Mouse (Mus musculus): ENCODE data around the gene Retn. TPM values are rescaled to one million over a fixed set of nuclear protein-coding genes. Genes with fewer than 3 reads are reported as not detected.

The Retn gene
- polyA plus RNA-seq, 1 experiment from 2014 or later = not detected

- no peaks in the 10 kb centered on the region for H3K9me3 ChIP-seq
- no peak overlapping the region for H3K9ac ChIP-seq (replicated peaks)
- 85% methylated on average over 2 of the region's 2 CpGs for WGBS
- H3K36me3 ChIP-seq = no peaks in the 10 kb centered on the region
- H3K4me2 ChIP-seq (replicated peaks) = no peak overlapping the region
- H3K27me3 ChIP-seq = no peaks in the 10 kb centered on the region
- ATAC-seq (ENCODE audit: low FRiP score, low read depth) = no peak
- H3K4me1 ChIP-seq = peaks cover 5% of the 10 kb centered on the region; the same call in 1 of the 2 replicates
- no peak overlapping the region for H3K27ac ChIP-seq (replicated peaks)
- no peak overlapping the region for H3K4me3 ChIP-seq
These were observed 14.8 kb downstream of the Retn start for GRCm38 (mm10) chr8:3670388-3670787.

GRCm38 (mm10) chr8:3671980-3672491 is 16.5 kb downstream of the Retn start, which contains the start of gene Fcor:
Gene Fcor (minus strand): TSS chr8:3672362.
- H3K4me2 ChIP-seq (replicated peaks) = peak within 1 kb of the TSS; percentile 63
- peak within 1 kb of the TSS; percentile 51 for H3K4me3 ChIP-seq
- no peaks in the 10 kb centered on the region for H3K27me3 ChIP-seq
- peaks cover 6% of the 10 kb centered on the region; the same call in 1 of the 2 replicates for H3K4me1 ChIP-seq
- peak within 1 kb of the TSS; percentile 63 for H3K27ac ChIP-seq (replicated peaks)
- H3K9ac ChIP-seq (replicated peaks) = peak within 1 kb of the TSS; percentile 66
- under 1% methylated on average over 23 of the region's 23 CpGs for WGBS
- peak; percentile 81 for ATAC-seq (ENCODE audit: low FRiP score, low read depth)
- no peaks in the 10 kb centered on the region for H3K36me3 ChIP-seq
- H3K9me3 ChIP-seq = no peaks in the 10 kb centered on the region

GRCm38 (mm10) chr8:3674671-3675070 is 19.1 kb downstream of the Retn start:
- Histone ChIP-seq H3K9ac (replicated peaks) (no peak overlapping the region), H3K27me3 (no peaks in the 10 kb centered on the region), H3K4me1 (peaks cover 17% of the 10 kb centered on the region), H3K4me3 (no peak overlapping the region), H3K27ac (replicated peaks) (no peak overlapping the region), H3K36me3 (peaks cover 11% of the 10 kb centered on the region), H3K4me2 (replicated peaks) (no peak overlapping the region), H3K9me3 (no peaks in the 10 kb centered on the region)
- WGBS = 51% methylated on average over 3 of the region's 3 CpGs
- ATAC-seq (ENCODE audit: low FRiP score, low read depth) = no peak

GRCm38 (mm10) chr8:3676131-3676992 is 20.8 kb downstream of the Retn start, which contains the start of gene Trappc5:
Gene Trappc5 (plus strand): TSS chr8:3676299.
- H3K9ac ChIP-seq (replicated peaks) = peak within 1 kb of the TSS; percentile 85
- peak; percentile 87 for ATAC-seq (ENCODE audit: low FRiP score, low read depth)
- H3K4me3 ChIP-seq = peak within 1 kb of the TSS; percentile 68
- no peaks in the 10 kb centered on the region for H3K9me3 ChIP-seq
- peaks cover 28% of the 10 kb centered on the region for H3K36me3 ChIP-seq
- H3K4me2 ChIP-seq (replicated peaks) = peak within 1 kb of the TSS; percentile 85
- H3K27me3 ChIP-seq = no peaks in the 10 kb centered on the region
- peak within 1 kb of the TSS; percentile 86 for H3K27ac ChIP-seq (replicated peaks)
- peaks cover 17% of the 10 kb centered on the region for H3K4me1 ChIP-seq
- WGBS = 1% methylated on average over 61 of the region's 61 CpGs

GRCm38 (mm10) chr8:3676993-3677579 is 21.5 kb downstream of the Retn start:
- Histone ChIP-seq H3K9me3 (no peaks in the 10 kb centered on the region), H3K4me3 (peak overlapping the region; percentile 68), H3K27ac (replicated peaks) (peak overlapping the region; percentile 86), H3K4me1 (peaks cover 17% of the 10 kb centered on the region), H3K36me3 (peaks cover 32% of the 10 kb centered on the region), H3K9ac (replicated peaks) (peak overlapping the region; percentile 85), H3K27me3 (no peaks in the 10 kb centered on the region), H3K4me2 (replicated peaks) (peak overlapping the region; percentile 85)
- ATAC-seq (ENCODE audit: low FRiP score, low read depth) = peak; percentile 7; the same call in 1 of the 2 replicates
- WGBS = 6% methylated on average over 15 of the region's 15 CpGs

GRCm38 (mm10) chr8:3678831-3679230 is 23.3 kb downstream of the Retn start:
- H3K4me1 ChIP-seq = peaks cover 12% of the 10 kb centered on the region
- no peak overlapping the region for H3K9ac ChIP-seq (replicated peaks)
- no peak overlapping the region for H3K4me3 ChIP-seq
- no peak overlapping the region for H3K27ac ChIP-seq (replicated peaks)
- H3K4me2 ChIP-seq (replicated peaks) = no peak overlapping the region
- H3K9me3 ChIP-seq = no peaks in the 10 kb centered on the region
- 95% methylated on average over 23 of the region's 23 CpGs for WGBS
- ATAC-seq (ENCODE audit: low FRiP score, low read depth) = no peak
- no peaks in the 10 kb centered on the region for H3K27me3 ChIP-seq
- peaks cover 42% of the 10 kb centered on the region for H3K36me3 ChIP-seq

GRCm38 (mm10) chr8:3679236-3679635 is 23.7 kb downstream of the Retn start:
- WGBS = 96% methylated on average over 23 of the region's 23 CpGs
- Histone ChIP-seq H3K9me3 (no peaks in the 10 kb centered on the region), H3K27me3 (no peaks in the 10 kb centered on the region), H3K27ac (replicated peaks) (no peak overlapping the region), H3K4me3 (no peak overlapping the region), H3K4me2 (replicated peaks) (no peak overlapping the region), H3K36me3 (peaks cover 42% of the 10 kb centered on the region), H3K9ac (replicated peaks) (no peak overlapping the region), H3K4me1 (peaks cover 12% of the 10 kb centered on the region)
- no peak for ATAC-seq (ENCODE audit: low FRiP score, low read depth)

- Histone ChIP-seq H3K27ac (replicated peaks) (no peak overlapping the region), H3K27me3 (no peaks in the 10 kb centered on the region), H3K4me1 (peaks cover 12% of the 10 kb centered on the region), H3K9ac (replicated peaks) (no peak overlapping the region), H3K36me3 (peaks cover 42% of the 10 kb centered on the region), H3K4me3 (no peak overlapping the region), H3K9me3 (no peaks in the 10 kb centered on the region), H3K4me2 (replicated peaks) (no peak overlapping the region)
- ATAC-seq (ENCODE audit: low FRiP score, low read depth) = no peak
- WGBS = 98% methylated on average over 5 of the region's 5 CpGs
These were observed 24.1 kb downstream of the Retn start for GRCm38 (mm10) chr8:3679656-3680055.

GRCm38 (mm10) chr8:3682435-3682834 is 26.9 kb downstream of the Retn start:
- Histone ChIP-seq H3K27ac (replicated peaks) (no peak overlapping the region), H3K4me1 (peaks cover 7% of the 10 kb centered on the region), H3K36me3 (peaks cover 42% of the 10 kb centered on the region), H3K4me3 (no peak overlapping the region), H3K9ac (replicated peaks) (no peak overlapping the region), H3K4me2 (replicated peaks) (no peak overlapping the region), H3K27me3 (no peaks in the 10 kb centered on the region), H3K9me3 (no peaks in the 10 kb centered on the region)
- WGBS = 96% methylated on average over 5 of the region's 5 CpGs
- ATAC-seq (ENCODE audit: low FRiP score, low read depth) = no peak

GRCm38 (mm10) chr8:3683408-3684176 is 28.0 kb downstream of the Retn start:
- Histone ChIP-seq H3K4me2 (replicated peaks) (no peak overlapping the region), H3K9ac (replicated peaks) (no peak overlapping the region), H3K27me3 (no peaks in the 10 kb centered on the region), H3K9me3 (no peaks in the 10 kb centered on the region), H3K36me3 (peaks cover 41% of the 10 kb centered on the region), H3K4me1 (no peaks in the 10 kb centered on the region), H3K4me3 (no peak overlapping the region), H3K27ac (replicated peaks) (no peak overlapping the region)
- no peak for ATAC-seq (ENCODE audit: low FRiP score, low read depth)
- 69% methylated on average over 6 of the region's 6 CpGs for WGBS

GRCm38 (mm10) chr8:3684530-3684929 is 29.0 kb downstream of the Retn start:
- no peak overlapping the region; the same call in 1 of the 2 replicates for H3K9ac ChIP-seq (replicated peaks)
- H3K9me3 ChIP-seq = no peaks in the 10 kb centered on the region
- no peak overlapping the region for H3K4me3 ChIP-seq
- H3K4me2 ChIP-seq (replicated peaks) = no peak overlapping the region
- H3K36me3 ChIP-seq = peaks cover 32% of the 10 kb centered on the region
- no peaks in the 10 kb centered on the region for H3K4me1 ChIP-seq
- no peaks in the 10 kb centered on the region for H3K27me3 ChIP-seq
- peak; percentile 43 for ATAC-seq (ENCODE audit: low FRiP score, low read depth)
- no peak overlapping the region for H3K27ac ChIP-seq (replicated peaks)

All from midbrain, embryonic 12.5 days (tissue).